Mouse (Mus musculus) liver, postnatal 0 days (tissue): Measurements from ENCODE around the gene Lrrc20.

ENCODE experiments used
- CTCF ChIP-seq: sonication (generic); IDR thresholded peaks from 2 replicates; pipeline ENCODE4 v1.5.1; 2016; ENCODE audit warnings: antibody characterized with exemption, low read depth
- EP300 ChIP-seq: IDR thresholded peaks from 2 replicates; pipeline ENCODE4 v1.6.1; 2016; ENCODE audit warnings: antibody characterized with exemption, low read depth, mild to moderate bottlenecking

DNA sequence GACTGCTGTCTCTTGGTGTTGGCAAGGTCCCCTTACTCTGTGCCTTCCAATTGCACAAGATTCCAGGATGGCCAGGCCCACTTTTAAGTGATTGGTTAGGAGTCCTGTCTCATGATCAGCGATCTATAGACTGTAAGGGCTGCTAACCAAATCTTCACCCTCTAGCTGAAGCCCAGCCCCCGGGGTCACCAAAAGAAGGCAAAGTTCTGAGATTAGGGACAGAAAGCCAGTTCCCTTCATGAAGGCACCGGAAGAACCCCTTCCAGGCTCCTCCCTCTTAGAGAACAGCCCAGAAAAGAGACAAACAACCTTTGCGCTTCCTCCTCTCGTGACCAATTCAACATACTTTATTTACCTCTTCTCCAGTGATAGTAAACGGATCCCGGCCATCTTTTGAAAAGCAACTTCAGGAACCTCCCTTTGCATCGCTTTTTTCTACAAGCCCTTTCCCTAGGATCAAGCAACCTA, 24.1 kb upstream of the Lrrc20 start:
- TF ChIP-seq CTCF: no peak
- peak; percentile 75 for TF ChIP-seq EP300
